Mouse (Mus musculus) megakaryocyte-erythroid progenitor cell, adult 5 weeks (primary cell): ENCODE data around the gene Hesx1. TPM values are rescaled to one million over a fixed set of nuclear protein-coding genes. Genes with fewer than 3 reads are reported as not detected.

Experiments
- polyA plus RNA-seq: library from polyadenylated mRNA; stranded (reverse); fragments of >175 nt; gene quantifications from 2 replicates; pipeline ENCODE4 v1.2.3, GENCODE M21; 2012

Hesx1 gene
- 0.07 and 0.21 TPM in 2 replicates for polyA plus RNA-seq

GRCm38 (mm10) chr14:26994211-26994741 lies at the start of gene Hesx1:
Gene Hesx1 (plus strand): TSS chr14:26994416.

GRCm38 (mm10) chr14:26971106-26971789 lies 23.0 kb upstream of the Hesx1 start, which contains the start of gene Appl1:
Gene Appl1 (minus strand): TSS chr14:26971232.

GRCm38 (mm10) chr14:27038783-27039182 lies 44.6 kb downstream of the Hesx1 start, which contains the start of gene Il17rd:
Gene Il17rd (plus strand): TSS chr14:27038941.

Other genes starting within 250 kb of the Hesx1 start
- not detected in 2 replicates for gene Asb14, start 99.9 kb upstream of the Hesx1 start, polyA plus RNA-seq
- 1.6 and 2.2 TPM in 2 replicates for gene Appl1, start 23.2 kb upstream of the Hesx1 start, polyA plus RNA-seq
- 0.01 TPM in 1 of 2 replicates, not detected in the other for gene Il17rd, start 44.5 kb downstream of the Hesx1 start, polyA plus RNA-seq
- gene Arhgef3, start 120.5 kb downstream of the Hesx1 start, polyA plus RNA-seq: 10.4 and 11.8 TPM in 2 replicates